Mouse (Mus musculus) heart, adult 2 months (tissue): ENCODE measurements at regions not wholly inside any gene's neighbourhood (a gene's known extent, or its start where the extent isn't known, plus 50 kb on each side); places are given as distances from the start of the nearest gene placed in this dataset.

ENCODE experiments used
- CTCF ChIP-seq: fragments of 200-600 bp; IDR thresholded peaks from 2 replicates; pipeline ENCODE4 v1.8.1; 2022; ENCODE audit warnings: antibody characterized with exemption, mild to moderate bottlenecking, moderate library complexity
- EP300 ChIP-seq: fragments of 200-500 bp; IDR thresholded peaks from 2 replicates; pipeline ENCODE4 v1.6.1; 2011; ENCODE audit warnings: low read depth, low read length, control low read depth; ENCODE audit not compliant: insufficient read depth

DNA sequence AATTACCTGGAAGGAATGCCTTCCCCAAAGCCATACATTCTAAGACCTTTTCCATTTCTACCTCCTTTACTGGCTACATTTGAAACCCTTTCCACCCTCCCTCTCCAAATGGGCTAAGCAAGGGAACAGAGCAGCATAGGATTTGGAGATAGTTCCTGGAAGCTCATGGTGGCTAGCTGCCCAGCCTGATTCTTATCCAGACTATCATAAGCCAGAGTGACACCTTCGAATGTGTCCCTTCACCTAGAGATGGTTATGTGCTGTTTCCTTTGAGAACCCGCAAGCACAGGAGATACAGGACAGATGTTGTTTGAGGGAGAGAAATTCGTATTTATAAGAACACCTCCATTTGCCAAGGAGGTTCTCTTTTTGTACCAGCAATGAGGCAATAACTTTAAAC lies 272.0 kb downstream of the Rnf152 start:
- TF ChIP-seq EP300 (no peak), CTCF (no peak)
